Mouse (Mus musculus) MEL (cell line): ENCODE measurements around the gene Plekhh3. TPM values are rescaled to one million over a fixed set of nuclear protein-coding genes. Genes with fewer than 3 reads are reported as not detected.

Source experiments
- DNase-seq: peaks from one replicate; pipeline ENCODE4 v3.0.0; 2011; ENCODE audit warnings: low read depth, low spot score
- H3K27ac ChIP-seq: 2 replicates; pipeline ENCODE4 v1.5.1; 2012; ENCODE audit warnings: low read depth, mild to moderate bottlenecking, control low read depth, low read length, moderate library complexity; ENCODE audit not compliant: control insufficient read depth
- H3K27me3 ChIP-seq, 2 experiments: fragments of 150-350 bp in 1 of 2; sonication (generic) in 1 of 2; 2 replicates each; pipeline ENCODE4 v1.6.1; 2012; ENCODE audit warnings: low read length in 2 of 2, mild to moderate bottlenecking in 2 of 2, improper control_type of control experiment in 1 of 2, moderate library complexity in 1 of 2; ENCODE audit not compliant: insufficient read depth in 2 of 2, control insufficient read depth in 1 of 2
- H3K36me3 ChIP-seq, 2 experiments: 2 replicates each; pipeline ENCODE4 v1.6.1; 2012 to 2014; ENCODE audit warnings: low read length in 2 of 2, improper control_type of control experiment in 1 of 2, inconsistent platforms in 1 of 2, mild to moderate bottlenecking in 1 of 2; ENCODE audit not compliant: insufficient read depth in 2 of 2, control insufficient read depth in 1 of 2
- H3K4me1 ChIP-seq, 2 experiments: fragments of 150-350 bp in 1 of 2; sonication (generic) in 1 of 2; 2 replicates each; pipeline ENCODE4 v1.6.1; 2012; ENCODE audit warnings: low read length in 2 of 2, improper control_type of control experiment in 1 of 2, mild to moderate bottlenecking in 1 of 2; ENCODE audit not compliant: insufficient read depth in 2 of 2, control insufficient read depth in 1 of 2
- H3K4me3 ChIP-seq, 2 experiments: fragments of 150-350 bp in 1 of 2; sonication (generic) in 1 of 2; 2 replicates each; pipeline ENCODE4 v1.5.1; 2012; ENCODE audit warnings: low read depth in 2 of 2, low read length in 2 of 2, mild to moderate bottlenecking in 2 of 2, moderate library complexity in 2 of 2, control low read depth in 1 of 2, improper control_type of control experiment in 1 of 2; ENCODE audit not compliant: control insufficient read depth in 1 of 2, insufficient read depth in 1 of 2
- H3K79me2 ChIP-seq: 2 replicates; pipeline ENCODE4 v1.6.1; 2012; ENCODE audit warnings: mild to moderate bottlenecking, low read length, moderate library complexity; ENCODE audit not compliant: control insufficient read depth, poor library complexity, insufficient read depth
- H3K9ac ChIP-seq: 2 replicates; pipeline ENCODE4 v1.6.1; 2012; ENCODE audit warnings: low read depth, mild to moderate bottlenecking, control low read depth, low read length, moderate library complexity; ENCODE audit not compliant: control insufficient read depth, poor library complexity, severe bottlenecking
- H3K9me3 ChIP-seq: fragments of 150-350 bp; sonication (generic); replicated peaks from 2 replicates; pipeline ENCODE4 v1.6.1; 2012; ENCODE audit warnings: mild to moderate bottlenecking, low read length, improper control_type of control experiment, moderate library complexity; ENCODE audit not compliant: insufficient read depth
- CHD1 ChIP-seq: IDR thresholded peaks from 2 replicates; pipeline ENCODE4 v1.6.1; 2012; ENCODE audit warnings: low read depth, mild to moderate bottlenecking, inconsistent platforms, low read length, improper control_type of control experiment
- EP300 ChIP-seq, 2 experiments: IDR thresholded peaks; 2 replicates each; pipeline ENCODE4 v1.6.1; 2011; ENCODE audit warnings: improper control_type of control experiment in 2 of 2, low read length in 2 of 2, low read depth in 1 of 2, mild to moderate bottlenecking in 1 of 2
- GABPA ChIP-seq: IDR thresholded peaks from 2 replicates; pipeline ENCODE4 v1.6.1; 2012; ENCODE audit warnings: low read depth, mild to moderate bottlenecking, inconsistent platforms, low read length, improper control_type of control experiment, moderate library complexity
- GATA1 ChIP-seq: IDR thresholded peaks from 2 replicates; pipeline ENCODE4 v1.6.1; 2011; ENCODE audit warnings: low read depth, low read length, improper control_type of control experiment
- MAFK ChIP-seq: IDR thresholded peaks from 2 replicates; pipeline ENCODE4 v1.6.1; 2011; ENCODE audit warnings: low read depth, mild to moderate bottlenecking, low read length, improper control_type of control experiment, borderline replicate concordance
- TAL1 ChIP-seq: IDR thresholded peaks from 2 replicates; pipeline ENCODE4 v1.6.1; 2012; ENCODE audit warnings: mild to moderate bottlenecking, inconsistent platforms, low read length, moderate library complexity, mixed read lengths
- UBTF ChIP-seq: IDR thresholded peaks from 2 replicates; pipeline ENCODE4 v1.6.1; 2012; ENCODE audit warnings: low read depth, mild to moderate bottlenecking, inconsistent platforms, low read length, improper control_type of control experiment, moderate library complexity, borderline replicate concordance; ENCODE audit not compliant: insufficient read depth
- USF2 ChIP-seq, 2 experiments: IDR thresholded peaks; 2 replicates each; pipeline ENCODE4 v1.6.1; 2011 to 2012; ENCODE audit warnings: improper control_type of control experiment in 2 of 2, low read length in 2 of 2, borderline replicate concordance in 1 of 2, inconsistent platforms in 1 of 2, low read depth in 1 of 2, mild to moderate bottlenecking in 1 of 2; ENCODE audit not compliant: insufficient read depth in 1 of 2
- ZC3H11A ChIP-seq: IDR thresholded peaks from 2 replicates; pipeline ENCODE4 v1.6.1; 2012; ENCODE audit warnings: low read depth, mild to moderate bottlenecking, inconsistent platforms, low read length, improper control_type of control experiment
- ZNF384 ChIP-seq: IDR thresholded peaks from 2 replicates; pipeline ENCODE4 v1.6.1; 2012; ENCODE audit warnings: low read depth, mild to moderate bottlenecking, inconsistent platforms, low read length, improper control_type of control experiment
- polyA plus RNA-seq, 2 experiments: library from polyadenylated mRNA; stranded (reverse) in 1 of 2; unstranded in 1 of 2; fragments of >175 nt in 1 of 2; fragments of >200 nt in 1 of 2; gene quantifications; 2 replicates each; pipeline versions ENCODE4 v1.2.1 to v1.2.4; 2012; ENCODE audit warnings: low replicate concordance in 2 of 2, low read depth in 1 of 2; ENCODE audit not compliant: insufficient read length in 2 of 2, insufficient read depth in 1 of 2, missing spikeins in 1 of 2
- total RNA-seq: library from RNA; depleted of rRNA; stranded (reverse); fragments of 300-350 nt; gene quantifications from 2 replicates; pipeline ENCODE4 v1.2.3, GENCODE M21; 2012; rRNA removed

Plekhh3 gene
- total and polyA plus RNA-seq, 3 experiments, result 0.81 to 1.5 TPM; not detected in 1

DNA sequence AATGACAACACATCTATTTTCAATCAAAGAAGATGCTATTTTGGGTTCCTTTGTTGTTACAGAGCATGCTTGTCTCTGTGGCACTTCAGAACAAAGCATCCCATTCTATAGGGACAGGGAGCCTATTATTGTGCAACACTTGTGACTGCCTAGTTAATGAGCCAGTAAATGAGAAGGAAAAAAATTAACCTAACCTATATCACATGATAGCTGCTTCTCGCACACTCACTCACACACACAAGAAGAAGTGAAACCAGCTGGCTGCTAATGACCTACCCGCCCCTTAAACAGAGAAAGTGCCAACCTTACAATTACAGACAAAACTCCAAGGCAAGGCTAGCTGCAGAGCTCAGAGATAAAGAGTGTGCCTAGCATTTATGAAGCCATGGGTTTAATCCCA lies 55.6 kb downstream of the Plekhh3 start:
- no peaks in the 10 kb centered on the region for H3K27me3 ChIP-seq
- no peak overlapping the region for H3K27ac ChIP-seq
- H3K9me3 ChIP-seq, result no peaks in the 10 kb centered on the region
- DNase-seq, result no peak
- TF ChIP-seq ZNF384 (no peak), EP300 (IDR thresholded peaks at IDR 0.05; ENCODE audit: low read depth in 1 of 2, low read length in 2 of 2) (no peak), TAL1 (no peak), GATA1 (no peak), ZC3H11A (no peak), UBTF (no peak), CHD1 (no peak), MAFK (no peak), GABPA (no peak), USF2 (IDR thresholded peaks at IDR 0.05; ENCODE audit: borderline replicate concordance in 1 of 2, insufficient read depth in 1 of 2, low read depth in 1 of 2, low read length in 2 of 2) (no peak)
- TF ChIP-seq, all 39 proteins: peak for 0
- Histone ChIP-seq H3K9ac (no peak overlapping the region), H3K4me3 (no peak overlapping the region), H3K79me2 (peaks cover 47% of the 10 kb centered on the region), H3K4me1 (peaks cover 11 to 12% of the 10 kb centered on the region in 2 experiments), H3K36me3 (peaks cover 2 to 16% of the 10 kb centered on the region in 2 experiments)

Other genes with a start within 250 kb of the Plekhh3 start
- 25.7 and 31.1 TPM in 2 replicates for gene Stat3, start 231.8 kb downstream of the Plekhh3 start, total RNA-seq
- gene Stat3, start 231.8 kb downstream of the Plekhh3 start, polyA plus RNA-seq, result 100 to 1,000 TPM in 1 of 2 experiments, 10 to 100 TPM in 1; 64.7 to 249 TPM
- gene Cavin1, start 200.5 kb downstream of the Plekhh3 start, total RNA-seq, result 2.9 and 3.4 TPM in 2 replicates
- gene Cavin1, start 200.5 kb downstream of the Plekhh3 start, polyA plus RNA-seq, result 1 to 10 TPM in 1 of 2 experiments, not detected in 1; 9.0 TPM
- gene Atp6v0a1, start 161.9 kb downstream of the Plekhh3 start, total RNA-seq, result 12.8 and 20.8 TPM in 2 replicates
- gene Atp6v0a1, start 161.9 kb downstream of the Plekhh3 start, polyA plus RNA-seq, result 10 to 100 TPM in 1 of 2 experiments, not detected in 1; 23.2 TPM
- 1.1 and 1.5 TPM in 2 replicates for gene Naglu, start 101.3 kb downstream of the Plekhh3 start, total RNA-seq
- gene Naglu, start 101.3 kb downstream of the Plekhh3 start, polyA plus RNA-seq, result 1 to 10 TPM in 1 of 2 experiments, not detected in 1; 3.1 TPM
- gene Hsd17b1, start 92.9 kb downstream of the Plekhh3 start, total RNA-seq, result not detected in 2 replicates
- gene Hsd17b1, start 92.9 kb downstream of the Plekhh3 start, polyA plus RNA-seq, result not detected
- gene Coasy, start 88.8 kb downstream of the Plekhh3 start, total RNA-seq, result 34.8 and 42.9 TPM in 2 replicates
- 10 to 100 TPM in 1 of 2 experiments, not detected in 1; 44.2 TPM for gene Coasy, start 88.8 kb downstream of the Plekhh3 start, polyA plus RNA-seq
- 70.8 and 75.9 TPM in 2 replicates for gene Mlx, start 84.1 kb downstream of the Plekhh3 start, total RNA-seq
- 10 to 100 TPM in 1 of 2 experiments, not detected in 1; 57.5 TPM for gene Mlx, start 84.1 kb downstream of the Plekhh3 start, polyA plus RNA-seq
- gene Psmc3ip, start 75.9 kb downstream of the Plekhh3 start, total RNA-seq, result 9.1 and 14.5 TPM in 2 replicates
- gene Psmc3ip, start 75.9 kb downstream of the Plekhh3 start, polyA plus RNA-seq, result 1 to 10 TPM in 1 of 2 experiments, not detected in 1; 8.2 TPM
- gene Retreg3, start 51.5 kb downstream of the Plekhh3 start, total RNA-seq, result 17.0 and 24.6 TPM in 2 replicates
- 10 to 100 TPM in 1 of 2 experiments, not detected in 1; 23.4 TPM for gene Retreg3, start 51.5 kb downstream of the Plekhh3 start, polyA plus RNA-seq
- 60.0 and 68.1 TPM in 2 replicates for gene Tubg1, start 51.4 kb downstream of the Plekhh3 start, total RNA-seq
- gene Tubg1, start 51.4 kb downstream of the Plekhh3 start, polyA plus RNA-seq, result 100 to 1,000 TPM; 125 to 183 TPM
- not detected in 2 replicates for gene Tubg2, start 15.4 kb downstream of the Plekhh3 start, total RNA-seq
- gene Tubg2, start 15.4 kb downstream of the Plekhh3 start, polyA plus RNA-seq, result not detected
- gene Cntnap1, start 828 bp downstream of the Plekhh3 start, total RNA-seq, result not detected in 2 replicates
- under 1 TPM in 1 of 2 experiments, not detected in 1; 0.01 TPM for gene Cntnap1, start 828 bp downstream of the Plekhh3 start, polyA plus RNA-seq
- gene Ccr10, start 4.1 kb upstream of the Plekhh3 start, total RNA-seq, result not detected in 2 replicates
- gene Ccr10, start 4.1 kb upstream of the Plekhh3 start, polyA plus RNA-seq, result not detected
- 5.0 and 6.3 TPM in 2 replicates for gene Ezh1, start 55.1 kb upstream of the Plekhh3 start, total RNA-seq
- gene Ezh1, start 55.1 kb upstream of the Plekhh3 start, polyA plus RNA-seq, result 1 to 10 TPM in 1 of 2 experiments, not detected in 1; 8.4 TPM
- gene Ramp2, start 74.7 kb upstream of the Plekhh3 start, total RNA-seq, result 0.12 TPM in 1 of 2 replicates, not detected in the other
- gene Ramp2, start 74.7 kb upstream of the Plekhh3 start, polyA plus RNA-seq, result not detected
- 68.4 and 75.5 TPM in 2 replicates for gene Vps25, start 82.4 kb upstream of the Plekhh3 start, total RNA-seq
- gene Vps25, start 82.4 kb upstream of the Plekhh3 start, polyA plus RNA-seq, result 100 to 1,000 TPM in 1 of 2 experiments, not detected in 1; 107 TPM
- gene Wnk4, start 89.2 kb upstream of the Plekhh3 start, total RNA-seq, result 0.72 and 0.92 TPM in 2 replicates
- gene Wnk4, start 89.2 kb upstream of the Plekhh3 start, polyA plus RNA-seq, result 1 to 10 TPM in 1 of 2 experiments, not detected in 1; 3.4 TPM
- gene Cntd1, start 107.7 kb upstream of the Plekhh3 start, total RNA-seq, result 2.4 TPM in 2 replicates
- under 1 TPM in 1 of 2 experiments, not detected in 1; 0.84 TPM for gene Cntd1, start 107.7 kb upstream of the Plekhh3 start, polyA plus RNA-seq
- 294 and 325 TPM in 2 replicates for gene Coa3, start 107.8 kb upstream of the Plekhh3 start, total RNA-seq
- gene Coa3, start 107.8 kb upstream of the Plekhh3 start, polyA plus RNA-seq, result 100 to 1,000 TPM in 1 of 2 experiments, not detected in 1; 120 TPM
- gene Becn1, start 130.9 kb upstream of the Plekhh3 start, total RNA-seq, result 167 and 181 TPM in 2 replicates
- 100 to 1,000 TPM in 1 of 2 experiments, not detected in 1; 122 TPM for gene Becn1, start 130.9 kb upstream of the Plekhh3 start, polyA plus RNA-seq
- 129 and 139 TPM in 2 replicates for gene Psme3, start 144.9 kb upstream of the Plekhh3 start, total RNA-seq
- 100 to 1,000 TPM; 369 to 446 TPM for gene Psme3, start 144.9 kb upstream of the Plekhh3 start, polyA plus RNA-seq
- 9.1 and 12.1 TPM in 2 replicates for gene Aoc2, start 153.7 kb upstream of the Plekhh3 start, total RNA-seq
- gene Aoc2, start 153.7 kb upstream of the Plekhh3 start, polyA plus RNA-seq, result 10 to 100 TPM in 1 of 2 experiments, not detected in 1; 21.1 TPM
- gene Aoc3, start 159.3 kb upstream of the Plekhh3 start, total RNA-seq, result 0.62 and 0.69 TPM in 2 replicates
- 1 to 10 TPM in 1 of 2 experiments, not detected in 1; 2.2 TPM for gene Aoc3, start 159.3 kb upstream of the Plekhh3 start, polyA plus RNA-seq
- not detected in 2 replicates for gene G6pc, start 196.2 kb upstream of the Plekhh3 start, total RNA-seq
- gene G6pc, start 196.2 kb upstream of the Plekhh3 start, polyA plus RNA-seq, result not detected
- 133 TPM in 2 replicates for gene Aarsd1, start 246.3 kb upstream of the Plekhh3 start, total RNA-seq
- gene Aarsd1, start 246.3 kb upstream of the Plekhh3 start, polyA plus RNA-seq, result 100 to 1,000 TPM in 1 of 2 experiments, 10 to 100 TPM in 1; 80.5 to 371 TPM